Mouse (Mus musculus) testis, postnatal 10 days (tissue): ENCODE results near the gene Hes7.
A peak's percentile ranks its signal among the peaks of the same experiment; 100 is the strongest.

ENCODE experiments used
- DNase-seq: peaks from one replicate; pipeline ENCODE4 v3.0.0; 2021; ENCODE audit warnings: low spot score

The Hes7 gene

DNA sequence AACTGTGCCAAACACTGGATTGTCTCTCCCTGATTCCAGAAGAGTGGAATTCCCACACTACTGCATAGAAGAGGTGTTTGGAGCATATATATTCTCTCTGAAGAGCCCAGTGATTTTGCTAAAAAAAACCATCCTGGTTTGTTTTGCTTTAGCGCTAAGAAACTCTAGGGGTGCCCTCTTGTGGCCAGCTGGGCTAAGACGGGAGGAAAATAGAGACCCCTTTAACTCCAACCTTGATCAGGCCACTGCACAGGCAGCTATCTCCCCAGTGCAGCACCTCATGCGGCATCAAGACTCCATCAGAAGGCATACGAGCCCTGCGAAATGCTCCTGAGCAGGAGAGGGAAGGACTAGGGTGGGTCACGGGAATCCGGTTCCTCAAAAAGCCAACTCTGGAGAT, 30.2 kb downstream of the Hes7 start:
- DNase-seq, result peak; percentile 91

GRCm38 (mm10) chr11:69151004-69151403, 30.8 kb downstream of the Hes7 start:
- no peak for DNase-seq

DNA sequence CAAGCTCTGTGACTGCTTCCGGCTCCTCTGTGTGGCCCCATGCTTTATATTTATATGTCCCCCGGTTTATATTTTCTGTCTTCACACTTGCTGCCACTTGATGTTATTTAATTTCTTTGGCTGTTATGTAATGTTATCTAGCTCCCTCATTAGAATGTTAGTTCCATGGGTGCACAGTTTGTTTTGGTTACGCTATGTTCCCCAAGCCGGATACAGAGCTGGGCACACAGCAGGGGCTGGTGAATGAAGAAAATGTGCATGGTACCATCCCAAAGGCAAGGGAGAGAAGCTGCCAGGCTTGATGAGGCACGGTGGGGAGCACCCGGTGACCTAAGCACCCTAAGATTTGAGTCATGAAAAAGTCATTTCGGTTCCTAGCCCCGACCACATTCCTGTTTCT, 33.6 kb downstream of the Hes7 start:
- no peak for DNase-seq

- no peak for DNase-seq
Measured at GRCm38 (mm10) chr11:69155351-69155750, 35.1 kb downstream of the Hes7 start.

- DNase-seq, result no peak
Measured at GRCm38 (mm10) chr11:69156800-69157199, 36.6 kb downstream of the Hes7 start, which contains the start of gene Alox12b. Gene Alox12b (plus strand): TSS chr11:69156989.

DNA sequence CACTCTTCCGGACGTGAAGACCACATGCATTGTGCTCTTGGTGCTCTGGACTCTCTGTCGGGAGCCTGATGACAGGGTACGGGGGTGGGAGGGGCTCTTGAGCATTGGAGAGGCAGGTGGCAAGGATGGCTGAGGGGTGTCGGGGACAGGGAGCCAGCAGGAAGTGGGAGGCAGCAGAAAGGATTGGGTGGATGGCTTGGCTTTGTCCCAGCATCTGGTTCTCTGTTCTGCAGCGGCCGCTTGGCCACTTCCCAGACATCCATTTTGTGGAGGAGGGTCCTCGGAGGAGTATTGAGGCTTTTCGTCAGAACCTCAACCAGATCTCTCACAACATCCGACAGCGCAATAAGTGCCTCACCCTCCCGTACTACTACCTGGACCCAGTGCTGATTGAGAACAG, 49.1 kb downstream of the Hes7 start:
- no peak for DNase-seq

GRCm38 (mm10) chr11:69171626-69172025, 51.4 kb downstream of the Hes7 start:
- DNase-seq, result peak; percentile 87

- no peak for DNase-seq
Measured at GRCm38 (mm10) chr11:69172606-69173005, 52.4 kb downstream of the Hes7 start.
